32 mouse cellular contexts compared by ENCODE assay signal in genomic region chr9:52017824-52018223, GRCm38 (mm10).
"Had no signal": no experiment of that assay in that cellular context is flagged by ENCODE, and none has a peak within 500 bp of the region (broad histone marks: within the 10 kb centered on the region; RNA-seq: fewer than 3 reads in every experiment).

No protein-coding gene starts in this region.

- H3K4me1 ChIP-seq: limb, embryonic 10.5 days; limb, embryonic 12.5 days; limb, embryonic 13.5 days; limb, embryonic 15.5 days; liver, embryonic 12.5 days; liver, embryonic 13.5 days; lung, embryonic 15.5 days; megakaryocyte, embryonic 14.5 days; midbrain, embryonic 10.5 days; midbrain, embryonic 12.5 days; midbrain, embryonic 13.5 days; midbrain, embryonic 15.5 days; neural tube, embryonic 12.5 days had no signal

- ATAC-seq: liver, embryonic 12.5 days; liver, postnatal 0 days; lung, postnatal 0 days; midbrain, embryonic 13.5 days; midbrain, embryonic 15.5 days; midbrain, embryonic 16.5 days had no signal

- H3K27ac ChIP-seq: limb, embryonic 10.5 days; limb, embryonic 12.5 days; limb, embryonic 13.5 days; limb, embryonic 15.5 days; liver, embryonic 12.5 days; liver, embryonic 13.5 days; liver, embryonic 14.5 days; liver, embryonic 15.5 days; lung, embryonic 15.5 days; macrophage; midbrain, embryonic 10.5 days; midbrain, embryonic 12.5 days; midbrain, embryonic 13.5 days; midbrain, embryonic 15.5 days; neural tube, embryonic 12.5 days had no signal

- H3K27me3 ChIP-seq: limb, embryonic 12.5 days; limb, embryonic 13.5 days; limb, embryonic 15.5 days; liver, embryonic 12.5 days; liver, embryonic 13.5 days; liver, embryonic 15.5 days; lung, embryonic 15.5 days; midbrain, embryonic 13.5 days; midbrain, embryonic 15.5 days; neural tube, embryonic 12.5 days had no signal

- H3K9me3 ChIP-seq: limb, embryonic 10.5 days; limb, embryonic 12.5 days; limb, embryonic 13.5 days; limb, embryonic 15.5 days; liver, embryonic 12.5 days; liver, embryonic 13.5 days; liver, embryonic 15.5 days; lung, embryonic 15.5 days; megakaryocyte, embryonic 14.5 days; midbrain, embryonic 10.5 days; midbrain, embryonic 12.5 days; midbrain, embryonic 13.5 days; midbrain, embryonic 15.5 days; neural tube, embryonic 12.5 days had no signal

- H3K9ac ChIP-seq: limb, embryonic 12.5 days; limb, embryonic 13.5 days; limb, embryonic 15.5 days; liver, embryonic 12.5 days; liver, embryonic 13.5 days; liver, embryonic 14.5 days; liver, embryonic 15.5 days; liver, postnatal 0 days; lung, embryonic 14.5 days; lung, embryonic 15.5 days; midbrain, embryonic 12.5 days; midbrain, embryonic 13.5 days; midbrain, embryonic 15.5 days; neural tube, embryonic 12.5 days had no signal

- DNase-seq: left cerebral cortex, postnatal 4 days; liver; liver, embryonic 13.5 days; liver, postnatal 0 days; lung, adult 18-20 months; lung, adult 2 months; lung, embryonic 14.5 days; lung, postnatal 10 days; lung, postnatal 14 days; lung, postnatal 36 days; lung, postnatal 4 days; midbrain, embryonic 14.5 days had no signal

- H3K4me3 ChIP-seq: limb, embryonic 10.5 days; limb, embryonic 12.5 days; limb, embryonic 13.5 days; limb, embryonic 15.5 days; liver, embryonic 12.5 days; liver, embryonic 13.5 days; liver, embryonic 15.5 days; lung, embryonic 15.5 days; megakaryocyte, embryonic 14.5 days; midbrain, embryonic 10.5 days; midbrain, embryonic 12.5 days; midbrain, embryonic 13.5 days; midbrain, embryonic 15.5 days; myocyte; neural tube, embryonic 12.5 days had no signal

- H3K4me2 ChIP-seq: limb, embryonic 12.5 days; limb, embryonic 13.5 days; limb, embryonic 15.5 days; liver, embryonic 11.5 days; liver, embryonic 12.5 days; liver, embryonic 13.5 days; liver, embryonic 15.5 days; lung, embryonic 14.5 days; lung, embryonic 15.5 days; midbrain, embryonic 11.5 days; midbrain, embryonic 12.5 days; midbrain, embryonic 13.5 days; midbrain, embryonic 15.5 days; neural tube, embryonic 12.5 days had no signal

- H3K36me3 ChIP-seq: limb, embryonic 10.5 days; limb, embryonic 12.5 days; limb, embryonic 13.5 days; limb, embryonic 15.5 days; liver, embryonic 12.5 days; liver, embryonic 13.5 days; liver, embryonic 15.5 days; lung, embryonic 15.5 days; midbrain, embryonic 10.5 days; midbrain, embryonic 12.5 days; midbrain, embryonic 13.5 days; midbrain, embryonic 15.5 days; neural tube, embryonic 12.5 days had no signal
